Mouse (Mus musculus) T-helper 1 cell (primary cell): Measurements from ENCODE around the gene Lgals2.

ENCODE experiments used
- in situ Hi-C: fragments of 300-600 bp; cut with MboI, MseI; formaldehyde crosslinking; loops from one replicate; pipeline ENCODE4 v1.15.1; 2025; ENCODE audit warnings: high pct_unique_total_duplicates

Lgals2 gene

DNA sequence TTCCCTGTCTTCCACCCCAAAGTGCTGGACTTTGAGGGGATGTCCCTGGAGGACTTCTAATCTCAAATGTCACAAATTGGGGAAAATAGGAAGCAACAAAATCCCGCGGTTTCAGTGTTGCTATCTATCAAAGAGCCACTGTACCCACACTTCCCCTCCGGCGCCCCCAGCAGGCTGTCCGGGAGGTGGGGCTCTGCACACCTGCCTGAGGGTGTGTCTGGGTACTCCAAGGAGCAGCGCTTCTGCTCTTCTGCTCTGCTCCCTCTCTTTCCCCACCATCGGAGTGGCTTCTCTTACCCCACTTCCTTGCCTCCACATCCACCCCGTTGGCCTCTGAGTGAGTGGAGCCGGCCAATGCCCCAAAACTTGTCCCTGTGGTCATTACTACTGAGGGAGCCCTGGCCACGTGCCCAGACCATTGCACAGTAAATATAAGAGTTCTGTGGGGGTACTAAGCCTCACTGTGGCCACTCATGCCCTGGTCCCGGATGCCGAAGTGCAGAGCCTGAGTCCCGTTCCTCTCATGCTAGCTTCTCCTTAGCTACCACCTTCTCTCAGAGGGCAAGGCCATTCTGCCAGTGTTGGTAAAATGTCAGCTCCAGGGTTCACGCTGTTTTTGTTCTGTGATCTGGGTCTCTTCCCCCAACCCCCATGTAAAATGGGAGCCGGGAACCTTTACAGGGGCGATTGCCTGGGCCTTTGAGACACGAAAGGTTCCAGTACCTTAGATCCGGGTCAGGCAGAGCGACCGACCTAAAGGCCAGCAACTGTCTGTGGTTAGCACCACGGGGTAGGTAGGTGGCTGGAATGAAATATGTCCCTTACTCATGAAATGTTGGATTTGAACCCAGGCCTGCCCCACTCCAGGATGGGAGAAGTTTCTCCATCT, 11.5 kb downstream of the Lgals2 start:
- in situ Hi-C loops: no loop called here

DNA sequence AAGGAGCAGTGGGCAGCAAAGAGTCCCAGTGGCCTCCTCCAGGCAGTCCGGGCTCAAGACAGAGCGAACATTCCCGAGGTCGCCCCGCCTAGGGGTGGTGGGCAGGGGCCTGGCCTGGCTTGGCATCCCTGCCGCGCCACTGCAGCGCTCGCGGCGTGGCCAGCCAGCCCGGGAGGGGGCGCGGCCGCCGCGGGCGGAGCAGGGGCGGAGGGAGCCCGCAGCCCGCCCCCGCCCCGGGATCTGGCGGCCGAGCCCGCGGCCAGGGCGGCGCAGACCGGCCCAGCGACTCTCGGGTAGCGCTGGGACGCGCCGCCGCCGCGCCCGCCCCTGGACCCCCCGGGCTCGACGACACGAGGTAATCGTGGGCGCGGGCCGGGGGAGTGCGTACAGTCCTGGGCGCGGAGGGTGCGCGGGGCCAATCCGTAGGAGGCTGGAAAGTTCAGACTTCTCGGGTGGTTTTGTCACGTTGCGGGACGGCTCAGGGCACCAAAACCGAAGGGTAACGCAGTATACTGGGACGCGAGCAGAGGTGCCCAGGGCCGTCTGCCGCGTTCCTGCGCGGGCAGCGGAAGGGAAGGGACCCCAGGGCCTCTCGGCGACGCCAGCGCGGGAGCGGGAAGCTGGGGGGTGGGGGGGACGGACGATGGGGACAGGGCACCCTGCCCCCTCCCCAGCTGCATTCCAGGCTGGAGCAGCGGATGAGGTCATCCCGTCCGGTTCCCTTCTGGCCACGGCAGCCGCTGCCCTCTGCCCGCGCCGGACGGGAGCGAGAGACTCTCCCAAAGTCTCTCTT, 12.8 kb downstream of the Lgals2 start, which contains the start of gene Cdc42ep1:
Gene Cdc42ep1, plus strand, starts transcription at position 254 of the 793 bp plus-strand sequence.
- in situ Hi-C loops: no loop called here

DNA sequence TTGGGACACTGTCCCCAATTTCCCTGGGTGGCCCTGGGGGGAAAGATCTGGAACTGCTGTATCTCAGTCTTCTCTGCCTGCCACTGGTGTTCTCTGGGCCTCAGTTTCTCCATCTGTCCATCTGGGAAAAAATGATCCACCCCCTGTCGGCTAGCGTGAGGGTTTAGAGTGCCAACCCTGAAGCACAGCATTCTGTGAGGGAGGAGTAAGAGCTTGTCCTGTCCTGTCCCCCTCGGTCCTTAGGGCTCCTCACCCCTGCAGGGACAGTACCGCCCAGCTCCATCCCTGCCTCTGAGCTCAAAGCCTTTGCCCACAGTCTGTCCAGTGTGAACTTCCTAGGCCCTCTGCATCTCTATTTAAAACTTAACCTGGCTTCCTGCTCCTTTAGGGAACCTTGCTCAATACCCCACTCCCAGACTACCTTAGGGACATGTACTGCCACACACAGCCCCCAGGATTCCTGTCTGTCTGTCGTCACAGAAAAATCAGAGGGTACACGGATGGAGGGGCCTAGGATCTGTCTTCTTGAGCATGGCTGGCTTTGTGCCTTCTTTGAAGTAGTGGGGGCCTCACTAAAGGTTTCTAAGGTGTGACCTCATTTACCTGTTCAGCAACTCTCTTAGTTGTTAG, 14.1 kb downstream of the Lgals2 start:
- in situ Hi-C loops: no loop called here

DNA sequence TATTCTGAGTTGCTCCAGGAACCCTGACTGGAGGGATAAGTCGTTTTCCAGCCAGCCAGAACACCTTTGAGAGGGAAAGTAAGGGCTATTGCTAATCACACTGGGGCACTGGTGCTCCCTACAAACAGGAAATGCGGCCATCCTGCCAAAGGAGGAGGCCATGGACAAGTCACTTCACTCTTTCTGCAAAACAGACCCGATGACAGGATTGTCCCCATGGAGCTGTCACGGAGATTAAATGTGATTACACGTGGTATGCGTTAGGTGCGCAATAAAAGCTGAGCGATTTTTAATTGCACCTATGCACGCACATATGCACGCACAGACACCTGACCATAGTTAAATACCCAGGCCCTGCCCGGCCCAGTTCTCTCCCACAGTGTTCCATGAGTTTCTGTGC, 14.6 kb downstream of the Lgals2 start:
- in situ Hi-C loops: no loop called here

DNA sequence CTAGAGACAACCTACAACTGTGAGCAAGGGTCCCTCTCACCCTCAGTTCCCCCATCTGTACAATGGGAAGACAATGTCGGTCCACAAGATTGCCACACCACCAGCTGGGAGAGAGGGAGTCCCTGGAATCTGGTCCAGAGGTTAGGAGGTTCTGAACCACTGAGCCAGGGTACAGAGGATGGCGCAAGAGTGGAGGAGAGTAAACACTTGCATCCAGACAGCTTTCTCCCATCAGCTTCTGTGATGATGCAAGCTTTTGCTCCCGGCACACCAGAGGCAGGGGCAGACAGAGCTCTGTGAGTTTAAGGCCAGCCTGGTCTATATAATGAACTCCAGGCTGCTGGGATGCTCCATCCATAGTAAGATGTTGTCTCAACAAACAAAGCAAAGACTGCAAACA, 15.1 kb downstream of the Lgals2 start:
- in situ Hi-C loops: no loop called here

DNA sequence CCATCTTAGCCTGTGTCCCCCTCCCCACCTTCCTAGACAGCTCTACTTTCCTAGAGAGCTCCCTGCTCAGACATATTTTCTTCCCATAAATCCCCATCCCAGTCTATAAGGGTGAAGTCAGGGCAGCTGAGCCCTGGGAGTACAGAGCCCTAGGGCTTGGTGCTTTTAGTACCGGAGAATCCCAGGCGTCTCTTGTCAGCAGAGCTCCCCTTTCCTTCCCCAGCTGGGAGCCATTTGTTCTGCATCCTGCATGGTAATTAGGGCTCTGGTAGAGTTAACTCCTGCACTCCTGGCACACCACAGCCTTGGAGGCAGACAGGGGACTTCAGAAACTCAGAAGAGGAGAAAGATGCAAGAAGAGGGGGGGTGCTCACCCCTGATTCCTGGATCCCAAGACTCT, 15.6 kb downstream of the Lgals2 start:
- in situ Hi-C loops: no loop called here

DNA sequence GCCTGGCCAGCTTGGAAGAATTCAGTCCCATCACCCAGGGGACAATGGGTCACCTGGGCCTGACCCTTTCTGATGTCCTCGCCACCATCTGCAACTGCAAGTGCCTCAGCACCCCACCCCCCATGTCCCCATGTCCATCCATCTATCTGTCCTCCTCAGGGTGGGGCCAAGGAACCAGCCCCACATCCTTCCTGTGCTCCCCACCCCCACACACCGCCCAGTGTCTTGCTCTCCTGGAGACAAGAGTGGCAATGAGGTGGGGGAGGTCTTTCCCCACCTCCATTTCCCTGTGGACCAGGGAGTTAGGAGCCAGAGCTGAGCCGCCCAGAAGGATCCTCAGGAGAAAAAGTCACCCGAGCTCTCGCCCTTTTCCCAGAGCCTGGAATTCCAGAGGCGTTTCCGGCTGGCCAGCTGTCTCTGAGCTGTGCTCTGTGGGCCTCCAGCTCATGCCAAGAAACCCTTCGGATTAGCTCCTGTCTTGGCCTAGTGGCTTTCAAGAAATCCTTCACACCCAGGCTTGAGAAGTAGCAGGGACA, 19.2 kb downstream of the Lgals2 start:
- in situ Hi-C loops: no loop called here

DNA sequence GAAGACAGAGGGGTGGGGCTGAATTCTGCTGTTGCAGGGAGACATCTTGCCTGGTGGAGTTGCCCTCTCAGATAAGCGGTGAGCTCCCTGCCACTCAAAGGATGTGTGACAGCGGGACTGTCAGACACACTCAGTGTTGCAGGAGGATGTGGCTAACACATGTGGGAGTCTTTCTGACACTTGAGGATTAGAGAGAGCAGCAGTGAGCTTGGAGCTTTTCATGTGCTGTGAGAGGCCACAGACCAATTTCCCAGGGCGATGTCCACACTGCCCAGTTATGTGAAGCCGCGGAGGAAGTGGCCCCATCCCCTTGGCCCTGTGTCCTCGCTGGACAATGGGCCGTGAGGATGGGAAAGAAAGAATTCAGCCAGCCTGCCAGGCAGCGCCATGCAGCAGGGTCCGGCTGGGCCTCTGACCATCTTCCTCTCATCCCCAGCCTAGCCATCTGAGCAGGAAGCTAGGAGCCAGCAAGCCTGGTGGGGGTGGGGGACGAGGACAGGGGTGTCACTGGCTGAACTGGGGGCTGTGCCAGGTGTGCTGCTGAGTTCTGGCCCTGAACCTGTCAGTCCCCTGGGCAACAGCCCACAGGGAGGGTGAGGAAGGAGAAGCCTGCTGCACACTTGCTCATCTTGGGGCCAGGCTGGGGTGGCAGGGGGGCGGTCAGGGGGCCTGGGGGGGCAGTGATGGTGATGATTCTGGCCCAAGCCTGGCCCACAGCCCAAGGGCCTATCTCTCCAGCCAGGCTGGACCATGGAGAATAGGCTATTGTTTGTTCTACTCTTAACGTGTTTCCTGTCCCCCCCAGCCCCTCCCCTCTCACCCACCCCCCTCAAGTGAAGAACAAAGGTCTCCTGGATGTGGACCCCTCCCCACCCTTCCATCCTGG, 19.9 kb downstream of the Lgals2 start:
- in situ Hi-C loops: no loop called here

DNA sequence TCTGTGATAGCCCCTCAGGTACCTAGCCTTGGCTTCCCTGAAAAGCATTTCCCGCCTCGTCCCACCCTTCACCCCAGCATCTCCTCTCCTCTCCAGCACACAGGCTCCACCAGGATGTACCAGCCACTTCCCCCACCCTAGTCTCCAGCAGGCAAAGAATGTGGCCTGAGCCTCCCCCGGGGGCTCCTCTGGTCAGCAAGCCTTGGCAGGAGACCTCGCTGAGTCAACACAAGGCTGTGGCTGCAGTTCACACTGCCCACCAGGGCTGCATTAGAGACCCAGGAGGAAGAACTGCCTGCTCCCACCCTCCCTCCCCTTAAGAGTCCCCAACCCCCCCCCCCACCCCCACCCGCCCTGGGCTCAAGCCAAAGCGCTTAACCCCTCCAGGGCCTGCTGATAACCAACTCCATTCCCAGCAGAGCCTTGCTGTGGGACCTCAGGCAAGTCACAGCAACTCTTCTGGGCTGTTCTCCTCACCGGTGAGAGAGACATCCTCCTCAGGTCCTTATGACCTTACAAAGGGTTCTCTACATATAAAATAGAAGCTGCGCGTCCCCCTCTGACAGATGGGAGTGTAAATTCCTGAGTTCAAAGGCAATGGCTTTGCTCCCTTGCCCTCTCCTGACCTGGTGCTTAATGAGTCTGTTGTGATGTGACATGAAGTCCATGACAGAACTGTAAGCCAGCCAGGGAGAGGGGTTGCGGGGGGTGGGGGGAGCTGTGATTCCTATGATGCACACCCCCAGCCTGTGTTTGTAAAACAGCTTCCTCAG, 20.9 kb downstream of the Lgals2 start:
- in situ Hi-C loops: no loop called here

DNA sequence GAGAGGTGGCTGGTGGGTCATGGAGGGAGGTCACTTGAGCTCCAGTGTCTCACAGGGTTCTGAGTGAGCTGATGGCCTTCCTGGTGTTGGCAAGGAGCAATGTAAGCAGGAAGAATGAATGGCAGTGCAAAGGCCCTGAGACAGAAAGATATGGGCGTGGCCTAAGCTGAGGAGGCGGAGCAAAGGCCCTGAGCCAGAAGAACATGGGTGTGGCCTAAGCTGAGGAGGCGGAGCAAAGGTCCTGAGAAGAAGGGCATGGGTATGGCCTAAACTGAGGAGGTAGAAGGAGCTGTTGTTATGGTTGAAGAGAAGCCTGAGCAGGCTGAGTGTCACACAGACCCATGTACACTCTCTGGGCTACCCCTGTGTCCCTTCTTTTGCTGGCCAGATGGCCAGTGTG, 21.7 kb downstream of the Lgals2 start:
- in situ Hi-C loops: no loop called here

DNA sequence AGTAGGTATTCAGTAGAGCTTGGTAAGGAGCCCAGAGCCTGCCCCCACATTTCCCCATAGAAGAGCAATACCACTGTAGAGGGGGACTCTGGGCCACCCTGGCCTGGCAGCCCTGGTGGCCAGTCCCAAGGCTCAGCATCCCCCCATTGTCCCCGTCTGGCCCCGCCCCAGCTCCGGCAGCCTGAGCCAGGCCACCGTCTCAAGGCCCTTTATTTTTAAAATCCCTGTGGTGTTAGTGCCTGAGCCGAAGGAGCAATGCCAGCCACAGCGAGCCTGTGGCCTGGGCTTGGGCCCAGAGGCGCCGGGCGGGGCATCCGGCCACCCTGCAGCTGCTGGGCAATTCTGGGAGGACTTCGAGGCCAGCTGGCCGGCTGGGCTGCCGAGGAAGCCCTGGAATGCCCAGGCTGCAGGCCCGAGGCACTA, 22.6 kb downstream of the Lgals2 start:
- in situ Hi-C loops: no loop called here

DNA sequence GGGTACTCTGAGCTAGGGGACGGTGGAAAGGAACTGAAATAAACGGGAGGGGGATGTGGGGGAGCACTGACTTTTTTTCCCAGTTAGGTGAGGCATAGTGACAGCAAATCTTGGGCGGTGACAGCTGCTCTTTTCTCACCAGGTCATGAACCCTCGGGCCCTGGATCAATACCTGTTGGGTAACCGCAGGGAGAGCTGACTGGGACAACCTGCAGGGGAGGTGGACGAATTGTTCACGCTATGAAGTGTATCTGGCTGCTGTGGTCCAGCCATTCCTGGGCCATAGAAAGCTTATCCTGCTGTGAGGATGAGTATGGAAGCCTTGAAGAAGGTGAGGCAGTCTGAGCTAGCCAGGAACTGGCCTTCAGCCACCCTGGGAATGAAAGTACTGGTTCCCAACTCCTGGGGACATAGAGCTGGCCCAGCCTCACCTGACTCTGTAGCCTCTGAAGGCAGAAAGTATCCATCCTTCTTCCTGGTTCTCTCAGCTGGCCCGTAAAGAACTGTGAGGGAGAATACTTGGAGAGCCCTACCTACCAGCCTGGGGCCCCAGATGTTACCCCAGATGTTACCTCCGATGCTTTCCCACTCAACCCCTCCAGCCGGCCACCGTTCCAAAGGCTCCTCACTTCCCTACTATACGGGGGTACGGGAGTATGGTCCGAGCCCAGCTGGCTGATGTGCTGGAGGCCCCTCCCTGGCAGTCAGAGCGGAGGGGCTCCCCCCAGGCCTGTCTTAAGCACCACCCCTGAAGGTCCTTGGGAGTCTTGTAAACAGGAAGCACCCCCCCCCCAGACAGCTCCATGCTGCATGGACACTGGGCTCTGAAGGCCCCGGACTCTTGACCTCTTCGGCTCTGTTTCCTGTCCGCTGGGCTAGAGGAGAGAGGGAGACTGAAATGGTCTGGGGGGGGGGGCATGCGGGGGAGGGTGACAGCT, 23.3 kb downstream of the Lgals2 start:
- in situ Hi-C loops: no loop called here

DNA sequence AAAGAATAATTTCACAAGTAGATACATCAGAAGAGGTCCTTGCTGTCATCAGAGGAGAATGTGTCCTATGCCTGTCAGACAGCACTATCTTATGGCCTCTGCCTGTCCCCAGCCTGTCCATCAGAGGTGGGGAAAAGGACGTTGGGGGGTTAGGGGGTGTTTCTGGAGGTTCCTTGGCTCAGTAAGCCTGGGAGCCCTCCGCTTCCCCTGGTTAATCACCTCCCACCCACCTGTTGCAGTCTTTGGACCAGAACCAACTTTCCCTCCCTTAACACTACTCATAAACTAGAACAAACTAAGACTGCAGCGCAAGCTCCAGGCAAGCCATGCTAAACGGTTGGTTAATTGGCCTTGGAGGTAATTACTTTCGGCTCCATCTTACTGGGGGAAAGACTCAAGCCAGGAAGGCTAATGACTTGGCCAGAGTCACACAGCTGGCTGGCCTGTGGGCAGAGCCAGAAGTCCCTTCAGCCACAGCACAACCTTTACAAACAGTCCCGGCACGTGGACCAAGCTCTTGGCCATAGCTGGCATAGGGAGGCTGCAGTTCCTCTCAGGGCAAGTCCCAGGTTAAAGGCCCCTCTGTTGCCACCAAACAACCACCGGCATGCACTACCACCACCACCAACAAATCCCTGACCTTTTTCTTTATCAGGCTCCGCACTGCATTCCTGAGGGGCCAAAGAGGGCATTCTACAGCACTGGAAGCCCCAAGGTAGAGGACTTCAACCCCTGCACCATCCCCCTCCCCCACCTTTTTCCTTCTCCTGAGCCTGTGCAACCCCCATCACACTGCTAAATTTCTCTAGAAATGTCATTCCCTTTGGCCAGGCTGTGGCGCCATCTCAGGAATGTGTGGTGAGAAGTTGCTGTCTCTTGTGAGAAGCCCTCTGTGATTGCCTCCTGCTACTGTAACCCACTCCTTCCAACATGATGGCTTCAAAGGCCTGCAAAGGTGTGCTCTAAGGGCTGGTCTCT, 24.3 kb downstream of the Lgals2 start:
- in situ Hi-C loops: no loop called here

DNA sequence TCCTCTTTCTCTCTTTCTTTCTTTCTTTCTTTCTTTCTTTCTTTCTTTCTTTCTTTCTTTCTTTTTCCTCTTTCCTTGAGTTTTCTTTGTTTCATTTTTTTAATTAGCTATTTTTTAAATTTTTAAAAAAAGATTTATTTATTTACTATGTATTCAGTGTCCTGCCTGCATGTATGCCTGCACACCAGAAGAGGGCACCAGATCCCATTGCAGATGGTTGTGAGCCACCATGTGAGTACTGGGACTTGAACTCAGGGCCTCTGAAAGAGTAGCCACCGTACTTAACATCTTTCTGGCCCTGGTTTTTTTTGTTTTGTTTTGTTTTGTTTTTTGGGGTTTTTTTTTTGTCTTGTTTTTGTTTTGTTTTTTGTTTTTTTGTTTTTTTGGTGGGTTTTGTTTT, 25.7 kb downstream of the Lgals2 start:
- in situ Hi-C loops: no loop called here

DNA sequence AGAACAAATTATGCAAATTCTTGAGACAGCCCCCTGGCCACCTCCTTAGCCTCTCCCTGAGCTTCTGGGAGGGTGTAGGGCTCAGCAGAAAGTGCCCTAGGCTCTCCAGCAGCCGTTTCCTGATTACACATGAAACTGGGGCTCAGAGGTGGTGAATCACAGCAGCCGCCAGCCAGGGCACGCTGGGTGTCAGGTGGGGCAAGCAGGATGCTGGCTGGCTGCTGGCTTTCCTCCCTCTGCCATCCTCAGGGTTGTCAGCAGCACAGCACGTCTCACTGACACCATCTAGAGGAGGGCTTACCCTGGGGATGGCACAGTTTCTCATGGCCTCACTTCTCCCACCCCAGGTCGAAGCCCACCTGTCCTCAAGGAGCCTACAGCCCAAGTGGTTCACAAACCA, 27.0 kb downstream of the Lgals2 start:
- in situ Hi-C loops: no loop called here

DNA sequence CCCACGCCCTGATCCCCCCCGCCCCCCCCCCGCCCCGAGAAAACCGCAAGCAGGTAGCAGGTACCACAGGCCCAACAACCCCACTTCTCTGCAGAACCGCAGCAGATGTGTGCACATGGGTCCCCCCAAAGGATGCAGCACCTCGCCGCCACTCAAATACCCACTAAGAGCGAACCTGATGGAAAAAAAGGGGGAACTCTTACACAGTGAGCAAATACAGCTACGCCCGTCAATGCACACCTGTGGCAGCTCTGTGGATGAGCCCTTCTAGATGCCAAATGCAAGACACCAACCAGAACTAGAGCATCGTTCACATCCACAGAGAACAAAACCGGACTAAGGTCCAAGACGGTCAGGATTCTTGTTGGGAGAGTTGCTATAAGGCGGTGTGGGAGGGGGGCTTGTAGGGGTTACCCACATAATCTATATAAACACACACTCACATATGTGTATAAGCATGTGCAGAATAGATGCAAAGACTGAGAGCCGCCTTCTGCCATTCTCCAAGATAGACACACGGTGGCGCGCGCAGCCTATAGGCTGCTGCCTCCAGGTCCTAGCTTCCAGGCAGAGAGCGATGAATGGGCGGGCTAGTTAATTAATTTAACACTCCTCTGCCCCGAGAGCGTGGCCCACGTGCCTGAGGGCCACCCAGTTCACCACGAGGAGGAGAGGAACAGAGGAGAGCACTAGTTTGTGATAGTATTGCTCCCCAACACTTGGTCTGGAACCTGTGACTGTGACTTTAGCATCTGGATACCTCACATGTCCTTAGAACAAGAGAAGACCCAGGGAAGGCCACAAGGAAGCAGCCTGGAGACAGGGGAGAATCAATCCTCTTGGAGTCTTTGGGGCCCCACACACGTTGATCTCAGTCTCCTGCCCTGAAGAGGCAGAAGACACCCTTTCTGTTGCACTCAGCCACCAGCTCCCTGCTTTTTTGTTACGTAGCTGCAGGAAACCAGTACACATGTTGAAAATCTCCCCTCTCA, 28.8 kb downstream of the Lgals2 start:
- in situ Hi-C loops: no loop called here

DNA sequence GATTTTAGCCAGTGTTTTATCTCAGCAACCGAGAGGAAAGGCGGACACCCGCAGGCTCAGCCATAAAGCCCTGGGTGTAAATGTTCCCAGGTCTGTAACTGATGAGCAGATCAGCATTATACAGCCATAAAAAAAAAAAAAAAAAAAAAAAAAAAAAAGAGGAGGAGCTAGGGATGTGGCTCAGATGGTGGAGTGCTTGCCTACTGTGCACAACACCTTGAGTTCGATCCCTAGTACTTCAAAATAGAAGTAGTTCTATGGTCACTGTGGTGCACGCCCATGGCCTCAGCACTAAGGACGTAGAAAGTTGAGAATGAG, 39.3 kb downstream of the Lgals2 start:
- in situ Hi-C loops: no loop called here
